Mouse (Mus musculus) testis, adult 2 months (tissue): ENCODE results near the gene Tnrc6c.

Source experiments
- CTCF ChIP-seq: fragments of 200-500 bp; IDR thresholded peaks from 2 replicates; pipeline ENCODE4 v1.5.1; 2012; ENCODE audit warnings: low read depth, mild to moderate bottlenecking, inconsistent platforms, low read length, moderate library complexity; ENCODE audit not compliant: control insufficient read depth, insufficient read depth, insufficient replicate concordance
- POLR2A ChIP-seq: fragments of 200-500 bp; IDR thresholded peaks from 2 replicates; pipeline ENCODE4 v1.6.1; 2012; ENCODE audit warnings: low read depth, mild to moderate bottlenecking, inconsistent platforms, low read length, moderate library complexity; ENCODE audit not compliant: control insufficient read depth

DNA sequence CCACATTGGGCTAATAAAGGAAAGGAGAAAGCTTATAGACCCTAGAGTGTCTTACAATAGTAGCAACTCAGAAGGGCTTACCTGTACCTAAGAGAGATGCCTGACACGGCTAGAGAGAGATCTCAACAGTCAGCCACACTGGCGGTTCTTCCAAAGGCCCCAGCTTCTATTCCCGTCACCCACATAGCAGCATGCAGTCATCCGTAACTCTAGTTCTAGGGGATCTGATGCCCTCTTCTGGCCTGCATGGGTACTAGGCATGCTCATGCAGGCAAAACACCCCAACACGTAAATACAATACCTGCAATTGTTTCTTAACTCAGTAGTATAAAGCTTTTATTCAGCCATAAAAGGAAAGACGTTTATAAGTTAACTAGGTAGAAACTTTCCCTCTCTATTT, 59.3 kb downstream of the Tnrc6c start:
- TF ChIP-seq CTCF: no peak
- TF ChIP-seq POLR2A: no peak
